Mouse (Mus musculus) midbrain, embryonic 10.5 days (tissue): ENCODE data around the gene Itgb7. TPM values are rescaled to one million over a fixed set of nuclear protein-coding genes. Genes with fewer than 3 reads are reported as not detected.
A peak's percentile ranks its signal among the peaks of the same experiment; 100 is the strongest.

Experiments used
- DNase-seq: peaks from one replicate; pipeline ENCODE4 v3.0.0-alpha.2; 2017; ENCODE audit warnings: low spot score
- H3K27ac ChIP-seq: fragments of 300-500 bp; sonication (generic); replicated peaks from 2 replicates; pipeline ENCODE4 v1.5.1; 2016; ENCODE audit warnings: mild to moderate bottlenecking
- H3K27me3 ChIP-seq: fragments of 300-500 bp; sonication (generic); 2 replicates; pipeline ENCODE4 v1.6.1; 2016; ENCODE audit warnings: low read depth, mild to moderate bottlenecking; ENCODE audit not compliant: poor library complexity, severe bottlenecking
- H3K36me3 ChIP-seq: fragments of 300-500 bp; sonication (generic); 2 replicates; pipeline ENCODE4 v1.6.1; 2016; ENCODE audit warnings: mild to moderate bottlenecking, moderate library complexity
- H3K4me1 ChIP-seq: fragments of 300-500 bp; sonication (generic); 2 replicates; pipeline ENCODE4 v1.6.1; 2016
- H3K4me3 ChIP-seq: fragments of 300-500 bp; sonication (generic); 2 replicates; pipeline ENCODE4 v1.5.1; 2016; ENCODE audit warnings: mild to moderate bottlenecking, moderate library complexity
- H3K9me3 ChIP-seq: fragments of 300-500 bp; sonication (generic); replicated peaks from 2 replicates; pipeline ENCODE4 v1.6.1; 2016; ENCODE audit warnings: mild to moderate bottlenecking
- WGBS: fragments of 180-500 bp; shearing (Covaris S2); methylation state at CpG from one replicate; pipeline ENCODE4 v1.1.7; 2016; 5-methylcytosine and 5-hydroxymethylcytosine counted together
- polyA plus RNA-seq: library from polyadenylated mRNA; unstranded; fragments of >200 nt; fragmentation: Nextera tagmentation; extraction: Ambion mirVana; gene quantifications from 2 replicates; pipeline ENCODE4 v1.2.1, GENCODE M21; 2016

Gene Itgb7
- polyA plus RNA-seq, 1 experiment from 2014 or later, result 0.31 TPM

DNA sequence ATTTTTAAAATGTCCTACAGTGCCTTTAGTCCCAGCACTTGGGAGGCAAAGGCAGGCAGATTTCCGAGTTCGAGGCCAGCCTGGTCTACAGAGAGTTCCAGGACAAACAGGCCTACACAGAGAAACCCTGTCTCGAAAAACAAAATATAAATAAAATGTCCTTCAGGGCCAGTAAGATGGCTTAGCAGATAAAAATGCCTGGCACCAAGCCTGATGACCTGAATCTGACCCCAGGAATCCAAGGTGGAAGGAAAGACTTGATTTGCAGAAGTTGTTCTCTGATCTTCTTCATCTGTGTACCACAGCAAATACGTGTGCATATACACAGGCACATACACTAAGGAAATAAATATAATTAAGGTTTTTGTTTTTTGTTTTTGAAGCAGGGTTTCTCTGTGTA lies 36.4 kb downstream of the Itgb7 start:
- H3K27me3 ChIP-seq, result no peaks in the 10 kb centered on the region
- H3K36me3 ChIP-seq, result no peaks in the 10 kb centered on the region
- no peak overlapping the region for H3K27ac ChIP-seq
- DNase-seq, result no peak
- peaks cover 22% of the 10 kb centered on the region for H3K4me1 ChIP-seq
- WGBS, result 87% methylated on average over 4 of the region's 4 CpGs
- no peak overlapping the region for H3K4me3 ChIP-seq
- no peaks in the 10 kb centered on the region for H3K9me3 ChIP-seq

GRCm38 (mm10) chr15:102194439-102194838 lies 37.3 kb downstream of the Itgb7 start:
- H3K27ac ChIP-seq, result no peak overlapping the region
- 91% methylated on average over 4 of the region's 4 CpGs for WGBS
- no peaks in the 10 kb centered on the region for H3K36me3 ChIP-seq
- no peaks in the 10 kb centered on the region for H3K9me3 ChIP-seq
- peaks cover 22% of the 10 kb centered on the region for H3K4me1 ChIP-seq
- H3K27me3 ChIP-seq, result no peaks in the 10 kb centered on the region
- DNase-seq, result no peak
- no peak overlapping the region for H3K4me3 ChIP-seq

DNA sequence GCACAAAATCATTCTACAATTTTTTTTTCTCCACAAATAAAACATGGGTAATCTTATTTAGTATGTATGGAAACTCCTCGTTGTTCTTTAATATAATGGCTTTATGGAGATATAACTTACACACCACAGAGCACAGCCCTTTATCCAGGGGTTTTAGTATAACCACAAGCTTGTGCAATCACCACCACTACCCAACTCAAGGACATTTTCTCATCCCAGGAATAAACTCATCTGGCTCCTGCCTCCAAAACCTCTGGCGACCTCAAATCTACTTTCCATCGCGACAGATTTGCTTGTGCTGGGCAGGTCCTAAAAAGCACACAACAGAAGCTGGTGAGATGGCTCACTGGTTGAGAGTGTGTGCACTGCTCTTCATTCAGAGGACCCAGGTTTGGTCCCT lies 38.1 kb downstream of the Itgb7 start:
- Histone ChIP-seq H3K27ac (no peak overlapping the region), H3K4me1 (peaks cover 23% of the 10 kb centered on the region), H3K4me3 (no peak overlapping the region), H3K9me3 (no peaks in the 10 kb centered on the region), H3K36me3 (no peaks in the 10 kb centered on the region), H3K27me3 (no peaks in the 10 kb centered on the region)
- 89% methylated on average over 4 of the region's 4 CpGs for WGBS
- no peak for DNase-seq

DNA sequence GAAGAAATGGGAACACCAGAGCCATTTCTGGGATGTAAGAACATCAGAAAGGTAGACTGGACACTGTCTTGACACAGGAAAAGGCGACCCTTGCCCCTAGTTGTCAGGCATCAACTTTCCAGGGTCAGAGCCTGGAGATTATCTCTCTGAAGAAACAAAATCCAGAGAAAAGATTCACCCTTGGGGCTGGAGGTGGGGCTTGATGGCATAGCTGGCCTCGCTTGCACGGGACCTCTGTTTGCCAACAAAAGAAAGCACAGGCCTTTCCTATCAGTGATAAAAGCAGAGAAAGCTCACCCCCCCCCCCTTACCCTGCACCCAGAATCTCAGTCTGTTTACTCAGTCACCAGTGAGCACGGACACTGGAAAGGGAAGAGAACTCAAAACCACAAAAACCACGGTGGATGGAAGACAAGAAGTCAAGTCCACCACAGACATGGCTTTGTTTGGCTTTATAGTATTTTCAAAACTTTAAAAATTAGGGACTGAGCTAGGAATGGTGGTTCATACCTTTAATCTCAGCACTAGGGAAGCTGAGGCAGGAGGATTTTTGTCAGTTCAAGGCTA lies 38.8 kb downstream of the Itgb7 start:
- DNase-seq, result no peak
- peaks cover 29% of the 10 kb centered on the region for H3K4me1 ChIP-seq
- no peaks in the 10 kb centered on the region for H3K27me3 ChIP-seq
- H3K4me3 ChIP-seq, result no peak overlapping the region
- H3K27ac ChIP-seq, result 0 out of 2 replicates have a peak overlapping the region, but pooled peaks have one; percentile 46
- no peaks in the 10 kb centered on the region for H3K9me3 ChIP-seq
- H3K36me3 ChIP-seq, result no peaks in the 10 kb centered on the region
- 58% methylated on average over 5 of the region's 5 CpGs for WGBS

GRCm38 (mm10) chr15:102192271-102192812 lies 39.4 kb downstream of the Itgb7 start:
- H3K4me1 ChIP-seq, result peaks cover 32% of the 10 kb centered on the region
- WGBS, result 81% methylated on average over 7 of the region's 7 CpGs
- no peak overlapping the region for H3K4me3 ChIP-seq
- H3K27ac ChIP-seq, result 0 out of 2 replicates have a peak overlapping the region, but pooled peaks have one; percentile 46
- H3K9me3 ChIP-seq, result no peaks in the 10 kb centered on the region
- 0 out of 2 replicates have a peak, but pooled peaks cover 3% of the 10 kb centered on the region for H3K36me3 ChIP-seq
- DNase-seq, result no peak
- no peaks in the 10 kb centered on the region for H3K27me3 ChIP-seq

DNA sequence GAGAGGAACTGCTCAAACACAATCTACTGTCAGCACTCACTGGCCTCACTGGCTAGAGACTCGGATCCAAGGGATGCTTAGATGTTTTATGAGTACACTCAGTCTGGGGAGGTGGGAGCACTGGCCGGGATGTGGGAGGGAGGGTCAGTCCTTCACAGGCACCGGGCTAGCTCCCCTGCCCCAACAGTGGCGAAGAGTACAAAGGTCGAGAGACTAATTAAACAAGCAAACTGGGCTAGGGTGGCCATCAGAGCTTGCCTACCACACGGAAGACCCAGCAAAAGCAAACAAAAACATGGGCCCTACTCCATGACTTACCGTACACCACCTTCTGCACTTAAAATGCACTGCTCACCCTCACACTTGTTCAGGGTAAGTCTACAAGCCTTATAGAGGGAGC lies 40.0 kb downstream of the Itgb7 start:
- Histone ChIP-seq H3K4me1 (peaks cover 32% of the 10 kb centered on the region), H3K9me3 (no peaks in the 10 kb centered on the region), H3K36me3 (peaks cover 6% of the 10 kb centered on the region; the same call in 1 of the 2 replicates), H3K27ac (no peak overlapping the region), H3K27me3 (no peaks in the 10 kb centered on the region), H3K4me3 (no peak overlapping the region)
- DNase-seq, result no peak
- 74% methylated on average over 7 of the region's 7 CpGs for WGBS

DNA sequence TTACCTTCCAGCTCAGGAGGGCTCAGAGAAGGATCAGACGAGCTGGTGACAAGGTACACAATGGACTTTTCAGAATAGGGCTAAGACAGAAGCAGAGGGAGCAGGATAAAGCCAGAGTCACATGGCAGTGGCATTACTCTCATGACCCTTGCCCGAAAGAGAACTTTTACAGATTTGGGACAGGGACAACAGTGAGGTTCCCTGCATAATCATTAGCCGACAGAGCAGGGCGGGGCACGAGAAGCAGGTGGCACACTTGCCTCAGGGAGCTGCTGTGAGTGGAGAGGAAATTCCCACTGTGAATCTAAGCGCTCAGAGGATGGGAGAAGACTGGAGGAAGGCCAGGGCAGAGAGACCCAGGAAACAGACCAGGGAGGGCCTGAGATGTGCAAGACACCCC lies 42.9 kb downstream of the Itgb7 start:
- 68% methylated on average over 6 of the region's 6 CpGs for WGBS
- H3K27ac ChIP-seq, result no peak overlapping the region
- H3K36me3 ChIP-seq, result peaks cover 24% of the 10 kb centered on the region; the same call in 1 of the 2 replicates
- H3K4me1 ChIP-seq, result peaks cover 32% of the 10 kb centered on the region
- no peak overlapping the region for H3K4me3 ChIP-seq
- H3K9me3 ChIP-seq, result no peaks in the 10 kb centered on the region
- DNase-seq, result no peak
- H3K27me3 ChIP-seq, result no peaks in the 10 kb centered on the region

DNA sequence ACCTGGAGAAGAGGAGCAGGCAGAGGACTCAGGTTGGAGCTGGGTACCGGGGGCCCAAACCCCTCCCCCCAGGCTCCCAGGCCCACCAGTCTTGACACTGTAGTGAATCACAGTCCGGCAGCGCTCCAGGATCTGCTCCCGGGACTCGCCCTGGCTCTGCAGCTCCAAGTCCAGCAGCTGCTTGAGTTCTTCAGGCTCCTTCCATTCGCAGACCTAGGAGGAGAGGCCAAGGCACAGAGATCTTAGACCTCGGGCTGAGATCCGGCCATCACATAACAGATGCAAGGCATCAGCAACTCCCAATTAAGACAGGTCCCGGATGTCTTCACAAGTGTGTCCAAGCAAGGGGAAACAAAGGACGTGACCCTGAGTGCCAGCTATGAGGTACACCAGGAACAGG lies 43.6 kb downstream of the Itgb7 start:
- WGBS, result 94% methylated on average over 10 of the region's 10 CpGs
- Histone ChIP-seq H3K4me3 (no peak overlapping the region), H3K36me3 (peaks cover 29% of the 10 kb centered on the region; the same call in 1 of the 2 replicates), H3K27me3 (no peaks in the 10 kb centered on the region), H3K27ac (peak overlapping the region; percentile 14; the same call in 1 of the 2 replicates), H3K9me3 (no peaks in the 10 kb centered on the region), H3K4me1 (peaks cover 32% of the 10 kb centered on the region)
- no peak for DNase-seq

DNA sequence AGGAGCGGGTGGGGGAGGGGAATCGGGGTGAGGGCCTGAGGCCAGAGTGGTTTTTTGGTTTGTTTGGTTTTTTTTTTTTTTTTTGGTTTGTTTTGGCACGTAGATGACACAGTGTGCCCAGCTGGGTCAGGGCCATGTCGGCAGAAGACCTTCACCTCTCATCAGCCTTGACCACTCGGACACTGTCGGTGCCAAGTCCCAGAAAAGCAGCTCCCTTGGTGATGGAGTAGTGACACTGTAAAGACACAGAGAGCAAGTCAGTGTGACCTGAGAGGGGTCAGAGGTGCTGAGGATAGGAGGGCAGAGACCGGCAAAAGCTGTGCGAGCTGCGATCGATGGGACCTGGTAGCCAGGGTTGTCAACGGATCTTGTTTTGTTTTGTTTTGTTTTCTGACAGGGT lies 45.5 kb downstream of the Itgb7 start:
- H3K4me1 ChIP-seq, result peaks cover 14% of the 10 kb centered on the region
- H3K27ac ChIP-seq, result no peak overlapping the region
- H3K4me3 ChIP-seq, result no peak overlapping the region
- no peaks in the 10 kb centered on the region for H3K27me3 ChIP-seq
- no peaks in the 10 kb centered on the region for H3K9me3 ChIP-seq
- 84% methylated on average over 11 of the region's 11 CpGs for WGBS
- DNase-seq, result no peak
- H3K36me3 ChIP-seq, result peaks cover 31% of the 10 kb centered on the region; the same call in 1 of the 2 replicates

GRCm38 (mm10) chr15:102183076-102183475 lies 48.7 kb downstream of the Itgb7 start:
- Histone ChIP-seq H3K9me3 (no peaks in the 10 kb centered on the region), H3K4me1 (0 out of 2 replicates have a peak, but pooled peaks cover 4% of the 10 kb centered on the region), H3K4me3 (no peak overlapping the region), H3K36me3 (peaks cover 34% of the 10 kb centered on the region; the same call in 1 of the 2 replicates), H3K27me3 (no peaks in the 10 kb centered on the region), H3K27ac (no peak overlapping the region)
- WGBS, result 88% methylated on average over 3 of the region's 3 CpGs
- no peak for DNase-seq

- DNase-seq, result no peak
- Histone ChIP-seq H3K4me3 (no peak overlapping the region), H3K9me3 (no peaks in the 10 kb centered on the region), H3K4me1 (no peaks in the 10 kb centered on the region), H3K27me3 (no peaks in the 10 kb centered on the region), H3K36me3 (peaks cover 16% of the 10 kb centered on the region; the same call in 1 of the 2 replicates), H3K27ac (no peak overlapping the region)
- 92% methylated on average over 14 of the region's 14 CpGs for WGBS
Observed at GRCm38 (mm10) chr15:102179924-102180323, 51.8 kb downstream of the Itgb7 start.

GRCm38 (mm10) chr15:102179106-102179505 lies 52.6 kb downstream of the Itgb7 start:
- WGBS, result 74% methylated on average over 9 of the region's 9 CpGs
- H3K27me3 ChIP-seq, result no peaks in the 10 kb centered on the region
- H3K36me3 ChIP-seq, result peaks cover 11% of the 10 kb centered on the region; the same call in 1 of the 2 replicates
- H3K4me3 ChIP-seq, result no peak overlapping the region
- H3K9me3 ChIP-seq, result no peaks in the 10 kb centered on the region
- H3K4me1 ChIP-seq, result no peaks in the 10 kb centered on the region
- no peak for DNase-seq
- H3K27ac ChIP-seq, result 0 out of 2 replicates have a peak overlapping the region, but pooled peaks have one; percentile 4

GRCm38 (mm10) chr15:102178279-102178678 lies 53.5 kb downstream of the Itgb7 start:
- 21% methylated on average over 6 of the region's 6 CpGs for WGBS
- peak; percentile 63 for DNase-seq
- H3K27me3 ChIP-seq, result no peaks in the 10 kb centered on the region
- no peak overlapping the region for H3K27ac ChIP-seq
- no peak overlapping the region for H3K4me3 ChIP-seq
- no peaks in the 10 kb centered on the region for H3K9me3 ChIP-seq
- 0 out of 2 replicates have a peak, but pooled peaks cover 5% of the 10 kb centered on the region for H3K36me3 ChIP-seq
- no peaks in the 10 kb centered on the region for H3K4me1 ChIP-seq
